Mouse (Mus musculus) spleen, adult 2 months (tissue): ENCODE measurements around the gene Nfib. TPM values are rescaled to one million over a fixed set of nuclear protein-coding genes. Genes with fewer than 3 reads are reported as not detected.

Source experiments
- DNase-seq, 2 experiments: peaks; one replicate each; pipeline versions ENCODE4 v3.0.0 to v3.0.0-alpha.2; 2012 to 2021; ENCODE audit warnings: low spot score in 2 of 2, low read depth in 1 of 2
- H3K27ac ChIP-seq: fragments of 200-500 bp; 2 replicates; pipeline ENCODE4 v1.5.1; 2012; ENCODE audit warnings: low read length, inconsistent platforms; ENCODE audit not compliant: insufficient read depth
- H3K27me3 ChIP-seq: fragments of 200-500 bp; 2 replicates; pipeline ENCODE4 v1.6.1; 2012; ENCODE audit warnings: mild to moderate bottlenecking, moderate library complexity, low read length, inconsistent platforms; ENCODE audit not compliant: control insufficient read depth, insufficient read depth
- H3K36me3 ChIP-seq: fragments of 200-500 bp; 2 replicates; pipeline ENCODE4 v1.6.1; 2012; ENCODE audit warnings: mild to moderate bottlenecking, low read length, inconsistent platforms; ENCODE audit not compliant: control insufficient read depth, insufficient read depth
- H3K4me1 ChIP-seq: fragments of 200-500 bp; 2 replicates; pipeline ENCODE4 v1.6.1; 2011; ENCODE audit warnings: inconsistent platforms; ENCODE audit not compliant: control insufficient read depth, insufficient read depth, insufficient read length
- H3K4me3 ChIP-seq: fragments of 200-500 bp; 2 replicates; pipeline ENCODE4 v1.5.1; 2011; ENCODE audit warnings: mild to moderate bottlenecking, inconsistent platforms; ENCODE audit not compliant: insufficient read depth, insufficient read length; ENCODE audit errors: extremely low read depth
- CTCF ChIP-seq: fragments of 200-500 bp; IDR thresholded peaks from 2 replicates; pipeline ENCODE4 v1.5.1; 2011; ENCODE audit warnings: mild to moderate bottlenecking, inconsistent platforms; ENCODE audit not compliant: insufficient read depth, insufficient read length, insufficient replicate concordance; ENCODE audit errors: extremely low read depth
- POLR2A ChIP-seq: fragments of 200-500 bp; IDR thresholded peaks from 2 replicates; pipeline ENCODE4 v1.6.1; 2011; ENCODE audit warnings: low read depth, low read length, inconsistent platforms
- WGBS: fragments of 180-500 bp; shearing (Covaris S2); methylation state at CpG from one replicate; pipeline ENCODE4 v1.1.7; 2018; 5-methylcytosine and 5-hydroxymethylcytosine counted together
- polyA plus RNA-seq: library from polyadenylated mRNA; depleted of rRNA; stranded (reverse); fragments of >200 nt; gene quantifications from 2 replicates; pipeline ENCODE4 v1.2.3, GENCODE M21; 2012

Nfib gene
- polyA plus RNA-seq, 1 experiment, result 2.3 TPM

DNA sequence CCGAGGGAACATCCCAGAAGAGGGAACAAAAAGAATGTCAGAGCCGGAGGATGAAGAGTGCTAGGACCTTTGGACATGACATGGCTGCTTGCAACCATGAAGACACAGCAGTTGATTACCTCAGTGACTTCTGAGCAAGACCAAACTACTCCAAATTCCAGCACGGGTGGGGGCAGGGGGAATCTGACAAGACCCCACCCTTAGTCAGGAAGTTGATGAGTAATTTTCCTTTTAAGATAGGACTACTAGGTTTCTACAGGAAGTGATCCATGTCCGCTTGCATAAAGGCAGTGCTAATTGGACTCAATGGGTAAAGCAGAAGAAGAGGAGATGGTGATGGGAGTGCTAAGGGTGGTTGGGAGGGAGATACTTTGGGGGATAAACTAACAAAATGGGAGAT is 279.3 kb downstream of the Nfib start:
- WGBS, result 87% methylated on average over 4 of the region's 4 CpGs

DNA sequence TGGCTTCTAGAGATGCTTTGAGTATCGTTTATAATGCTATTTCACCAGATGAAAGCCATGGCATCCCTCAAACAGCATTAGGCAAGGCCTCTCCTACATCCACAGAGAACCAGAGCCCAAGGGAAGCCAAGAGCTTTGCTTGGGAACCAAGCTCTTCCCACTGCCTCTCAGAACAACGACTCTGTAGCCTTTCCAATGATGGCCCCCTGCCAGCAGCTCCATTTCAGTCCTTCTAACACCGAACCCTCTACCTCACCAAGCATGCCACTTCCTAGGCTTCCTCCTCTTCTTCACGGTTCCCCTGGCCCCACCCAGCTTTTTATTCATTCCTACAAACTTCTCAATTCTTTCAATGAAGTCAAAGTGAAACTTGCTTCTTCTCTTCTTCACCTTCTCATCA is 287.3 kb downstream of the Nfib start:
- no peak for DNase-seq
- Histone ChIP-seq H3K27ac (no peak overlapping the region), H3K36me3 (no peaks in the 10 kb centered on the region), H3K4me1 (no peaks in the 10 kb centered on the region), H3K4me3 (no peak overlapping the region), H3K27me3 (no peaks in the 10 kb centered on the region)
- no peak for TF ChIP-seq POLR2A
- no peak for TF ChIP-seq CTCF
- 71% methylated on average over 4 of the region's 4 CpGs for WGBS

More for the DNA sequence above, 279.3 kb downstream of the Nfib start:
- TF ChIP-seq CTCF (no peak), POLR2A (no peak)
- no peaks in the 10 kb centered on the region for H3K36me3 ChIP-seq
- no peak overlapping the region for H3K4me3 ChIP-seq
- DNase-seq, result no peak
- no peaks in the 10 kb centered on the region for H3K4me1 ChIP-seq
- H3K27me3 ChIP-seq, result no peaks in the 10 kb centered on the region
- H3K27ac ChIP-seq, result no peak overlapping the region

DNA sequence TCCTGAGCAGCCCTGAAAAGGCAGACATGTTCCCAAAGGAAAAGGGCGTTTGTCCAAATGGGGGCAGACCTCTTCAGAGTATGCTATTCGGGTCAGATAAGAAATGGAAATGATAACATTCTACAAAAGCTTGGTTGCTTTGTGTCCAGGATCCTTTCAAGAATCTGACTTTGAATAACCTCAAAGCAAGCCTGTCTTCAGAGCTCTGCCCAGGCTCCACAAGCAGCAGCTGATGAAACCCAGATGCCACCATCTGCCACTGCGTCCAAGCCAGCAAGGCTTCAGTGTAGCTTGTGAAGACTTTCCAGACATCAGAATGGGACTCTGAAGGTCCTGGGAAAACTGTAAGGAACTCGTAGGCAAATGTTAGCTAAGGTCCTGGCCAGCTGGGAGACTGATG is 289.7 kb downstream of the Nfib start:
- Histone ChIP-seq H3K27ac (no peak overlapping the region), H3K36me3 (no peaks in the 10 kb centered on the region), H3K27me3 (no peaks in the 10 kb centered on the region), H3K4me1 (no peaks in the 10 kb centered on the region), H3K4me3 (no peak overlapping the region)
- no peak for DNase-seq
- WGBS, result 79% methylated on average over 4 of the region's 4 CpGs
- TF ChIP-seq CTCF, result no peak
- TF ChIP-seq POLR2A, result no peak

DNA sequence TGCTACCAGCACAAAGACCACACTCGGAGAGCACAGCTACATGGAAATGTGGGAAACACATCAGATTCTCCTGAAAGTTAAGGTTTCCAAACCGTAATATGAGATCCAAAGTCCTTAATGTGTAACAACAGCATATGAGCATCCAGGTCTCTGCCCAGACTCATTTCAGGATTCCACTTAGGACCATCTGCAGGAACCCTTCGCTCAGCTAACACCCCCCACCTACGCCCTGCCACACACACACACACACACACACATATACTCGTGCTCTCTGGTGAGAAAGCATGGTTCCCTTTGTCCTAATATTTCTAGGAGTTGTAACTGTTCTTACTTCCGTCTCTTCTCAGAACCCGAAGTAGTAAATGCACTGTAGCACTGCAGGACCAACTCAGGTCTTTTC is 292.9 kb downstream of the Nfib start:
- Histone ChIP-seq H3K4me3 (no peak overlapping the region), H3K27me3 (no peaks in the 10 kb centered on the region), H3K36me3 (no peaks in the 10 kb centered on the region), H3K27ac (no peak overlapping the region), H3K4me1 (no peaks in the 10 kb centered on the region)
- DNase-seq, result no peak
- TF ChIP-seq POLR2A (no peak), CTCF (no peak)
- 89% methylated on average over 7 of the region's 7 CpGs for WGBS

DNA sequence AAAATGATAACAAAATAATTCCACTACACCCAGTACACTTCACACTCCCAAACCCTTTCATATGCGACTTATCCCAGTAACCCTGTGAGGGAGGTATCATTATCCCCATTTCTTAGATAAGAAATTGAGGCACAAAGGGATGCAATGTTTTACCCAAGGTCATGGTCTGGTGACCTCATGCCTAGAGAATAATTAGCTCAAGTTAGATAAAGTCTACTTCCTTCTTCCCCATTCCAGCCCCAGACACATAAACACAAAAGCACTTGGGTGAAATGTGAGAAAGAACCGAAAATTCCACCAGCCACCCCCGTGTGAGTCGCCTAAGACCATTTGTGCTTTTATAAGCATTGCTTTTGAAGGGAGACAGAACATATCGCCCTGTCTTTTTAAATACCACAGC is 293.6 kb downstream of the Nfib start:
- no peaks in the 10 kb centered on the region for H3K27me3 ChIP-seq
- no peaks in the 10 kb centered on the region for H3K36me3 ChIP-seq
- no peaks in the 10 kb centered on the region for H3K4me1 ChIP-seq
- no peak for DNase-seq
- H3K4me3 ChIP-seq, result no peak overlapping the region
- TF ChIP-seq CTCF, result no peak
- no peak for TF ChIP-seq POLR2A
- H3K27ac ChIP-seq, result no peak overlapping the region
- 60% methylated on average over 5 of the region's 5 CpGs for WGBS

DNA sequence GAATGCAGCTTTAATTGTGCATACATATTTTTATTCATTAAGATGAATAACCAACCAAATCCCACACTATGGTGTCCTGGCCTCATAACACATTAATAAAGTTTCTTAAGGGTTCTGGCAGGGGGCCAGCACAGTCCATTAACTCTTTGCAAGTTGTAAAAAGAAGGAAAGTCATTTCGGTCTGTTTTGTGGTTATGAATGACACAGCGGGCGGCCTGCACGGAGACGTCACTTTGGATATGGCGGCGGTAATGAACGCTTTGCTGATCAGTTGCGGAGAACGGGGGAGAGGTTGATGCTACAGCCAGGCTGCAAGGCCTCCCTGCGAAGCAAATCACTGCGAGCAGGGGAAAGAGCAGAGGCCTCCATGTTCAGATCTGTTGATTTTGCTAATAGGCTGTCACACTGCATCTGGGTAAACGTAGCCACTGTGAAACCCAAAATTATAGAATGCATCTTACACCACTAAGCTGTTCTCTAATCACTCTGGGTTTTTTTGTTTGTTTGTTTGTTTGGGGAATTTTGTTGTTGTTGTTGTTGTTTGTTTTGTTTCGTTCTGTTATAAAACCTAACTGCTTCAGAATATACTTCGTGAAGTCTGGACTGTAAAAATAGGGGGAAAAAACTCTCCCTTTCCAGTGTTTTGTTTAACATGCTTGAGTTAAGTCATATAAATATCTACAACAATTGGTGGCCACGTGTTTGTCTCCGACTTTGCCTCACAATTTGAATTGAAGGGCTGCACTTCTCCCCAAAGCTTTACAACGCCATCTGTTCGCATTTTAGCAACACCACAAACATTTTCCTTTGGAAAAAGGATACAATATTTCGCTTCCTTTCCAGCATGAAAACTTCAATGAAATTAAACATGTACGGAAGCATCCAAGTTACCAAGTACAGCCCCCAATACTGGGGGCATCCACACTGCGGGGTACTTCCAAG is 296.8 kb downstream of the Nfib start:
- H3K27me3 ChIP-seq, result no peaks in the 10 kb centered on the region
- WGBS, result 91% methylated on average over 22 of the region's 22 CpGs
- H3K27ac ChIP-seq, result no peak overlapping the region
- no peak for TF ChIP-seq CTCF
- TF ChIP-seq POLR2A, result no peak
- no peak for DNase-seq
- H3K4me1 ChIP-seq, result no peaks in the 10 kb centered on the region
- no peaks in the 10 kb centered on the region for H3K36me3 ChIP-seq
- H3K4me3 ChIP-seq, result no peak overlapping the region

DNA sequence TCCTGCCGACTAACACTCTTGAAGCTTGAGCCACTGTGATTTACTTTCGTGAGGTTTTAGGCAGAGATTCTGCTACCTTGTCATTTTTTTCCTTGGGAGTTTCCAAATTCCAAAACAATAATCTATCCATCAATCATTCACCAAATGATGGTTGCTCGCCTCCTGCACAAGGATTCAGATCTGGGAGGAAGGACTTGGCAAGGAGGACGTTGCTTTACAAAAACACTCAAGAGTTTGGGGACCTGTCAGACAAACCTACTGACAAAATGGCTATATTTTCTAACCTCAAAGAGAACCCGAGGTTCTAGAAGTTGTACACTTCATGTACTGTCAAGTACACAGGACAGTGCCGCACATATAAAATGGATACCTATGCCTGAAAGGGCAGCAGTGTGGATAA is 299.0 kb downstream of the Nfib start:
- Histone ChIP-seq H3K27me3 (no peaks in the 10 kb centered on the region), H3K4me3 (no peak overlapping the region), H3K27ac (no peak overlapping the region), H3K36me3 (no peaks in the 10 kb centered on the region), H3K4me1 (no peaks in the 10 kb centered on the region; the same call in 1 of the 2 replicates)
- no peak for TF ChIP-seq CTCF
- no peak for TF ChIP-seq POLR2A
- 85% methylated on average over 6 of the region's 6 CpGs for WGBS
- no peak for DNase-seq
